Mouse (Mus musculus) hindbrain, embryonic 11.5 days (tissue): ENCODE data around the gene Olfr111. TPM values are rescaled to one million over a fixed set of nuclear protein-coding genes. Genes with fewer than 3 reads are reported as not detected.
"Not testable (repeated sequence)": the region's sequence is repeated elsewhere in the genome, so short reads cannot be mapped to it uniquely, and the experiment has no call there.

Experiments used
- ATAC-seq: fragments of 200-750 bp; cut with Nextera tagmentation; 2 replicates; pipeline ENCODE4 v1.8.0; 2017; ENCODE audit warnings: mild to moderate bottlenecking, moderate TSS enrichment, moderate library complexity; ENCODE audit not compliant: low FRiP score
- DNase-seq: peaks from one replicate; pipeline ENCODE4 v3.0.0-alpha.2; 2015; ENCODE audit warnings: low spot score
- H3K27ac ChIP-seq: fragments of 300-500 bp; sonication (generic); 2 replicates; pipeline ENCODE4 v1.5.1; 2014; ENCODE audit warnings: mild to moderate bottlenecking, low read depth, low read length
- H3K27me3 ChIP-seq: fragments of 300-500 bp; sonication (generic); 2 replicates; pipeline ENCODE4 v1.6.1; 2014; ENCODE audit warnings: mild to moderate bottlenecking, low read length, moderate library complexity, mixed read lengths; ENCODE audit not compliant: control insufficient read depth, insufficient read depth
- H3K36me3 ChIP-seq: fragments of 300-500 bp; sonication (generic); 2 replicates; pipeline ENCODE4 v1.6.1; 2014; ENCODE audit warnings: mild to moderate bottlenecking, low read length, moderate library complexity, mixed read lengths; ENCODE audit not compliant: control insufficient read depth, insufficient read depth
- H3K4me1 ChIP-seq: fragments of 300-500 bp; sonication (generic); replicated peaks from 2 replicates; pipeline ENCODE4 v1.6.1; 2014; ENCODE audit warnings: low read length, mixed read lengths; ENCODE audit not compliant: control insufficient read depth, insufficient read depth
- H3K4me2 ChIP-seq: fragments of 300-500 bp; sonication (generic); replicated peaks from 2 replicates; pipeline ENCODE4 v1.6.1; 2014; ENCODE audit warnings: mild to moderate bottlenecking, low read depth, low read length
- H3K4me3 ChIP-seq: fragments of 300-500 bp; sonication (generic); 2 replicates; pipeline ENCODE4 v1.5.1; 2014; ENCODE audit warnings: low read depth, low read length
- H3K9ac ChIP-seq: fragments of 300-500 bp; sonication (generic); 2 replicates; pipeline ENCODE4 v1.6.1; 2014; ENCODE audit warnings: low read depth, low read length
- H3K9me3 ChIP-seq: fragments of 300-500 bp; sonication (generic); 2 replicates; pipeline ENCODE4 v1.6.1; 2016; ENCODE audit warnings: low read length; ENCODE audit not compliant: control insufficient read depth
- WGBS: fragments of 180-500 bp; shearing (Covaris S2); extraction: QIAGEN DNeasy Blood & Tissue Kit; methylation state at CpG from one replicate; pipeline ENCODE4 v1.1.7; 2014; 5-methylcytosine and 5-hydroxymethylcytosine counted together
- polyA plus RNA-seq: library from polyadenylated mRNA; unstranded; fragments of >200 nt; fragmentation: Nextera tagmentation; extraction: Ambion mirVana; gene quantifications from 2 replicates; pipeline ENCODE4 v1.2.1, GENCODE M21; 2014

The Olfr111 gene
- not detected in 2 replicates for polyA plus RNA-seq

DNA sequence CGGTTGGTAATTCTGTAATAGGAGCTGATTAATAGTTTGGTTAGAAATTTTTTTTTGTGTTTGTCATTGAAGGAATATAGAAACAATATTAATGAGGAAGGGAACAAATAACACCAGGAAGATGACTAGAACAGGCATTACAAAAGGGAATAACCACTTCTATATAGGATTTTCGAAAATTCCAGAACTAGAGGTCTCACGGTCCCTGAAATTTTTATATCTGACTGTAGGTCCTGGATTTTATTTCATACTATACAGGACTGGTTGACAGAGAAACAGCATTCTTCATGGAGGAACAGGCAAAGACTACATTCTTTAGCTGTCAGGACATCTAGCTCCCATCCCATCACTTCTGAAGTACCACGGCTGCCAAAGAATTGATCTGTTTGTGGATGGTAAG, at the start of gene Olfr111:
Olfr111 (plus strand) TSS at position 301 of the 400 bp plus-strand sequence.
- H3K36me3 ChIP-seq, result no peaks in the 10 kb centered on the region
- no peaks in the 10 kb centered on the region for H3K4me1 ChIP-seq
- no peaks in the 10 kb centered on the region for H3K9me3 ChIP-seq
- no peak within 1 kb of the TSS for H3K4me2 ChIP-seq
- 92% methylated on average over 4 of the region's 4 CpGs for WGBS
- H3K27me3 ChIP-seq, result no peaks in the 10 kb centered on the region
- no peak within 1 kb of the TSS for H3K27ac ChIP-seq
- H3K9ac ChIP-seq, result no peak within 1 kb of the TSS
- ATAC-seq (no peak), DNase-seq (no peak)
- no peak within 1 kb of the TSS for H3K4me3 ChIP-seq

DNA sequence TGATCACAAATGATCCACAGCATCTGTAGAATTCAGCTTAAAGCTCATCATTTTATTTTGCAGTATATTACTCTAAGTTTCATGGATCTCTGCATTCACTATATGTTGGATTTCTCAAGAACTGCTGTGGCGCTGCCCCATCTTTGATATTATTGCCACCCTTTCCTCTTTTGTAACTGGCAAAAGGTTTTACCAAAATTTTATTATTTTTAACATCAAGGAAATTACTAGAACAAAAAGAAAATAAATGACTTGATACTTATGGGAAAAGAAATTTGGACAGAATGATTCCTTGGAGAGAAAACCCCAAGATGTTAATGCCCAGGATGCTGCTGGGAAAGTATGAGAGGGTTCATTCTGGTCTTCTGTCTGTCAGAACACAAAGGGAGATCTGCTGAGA, 49.2 kb upstream of the Olfr111 start, which contains the start of gene Olfr109:
Olfr109 (plus strand) TSS at position 301 of the 400 bp plus-strand sequence.
- WGBS, result 91% methylated on average over 1 of the region's 1 CpGs
- no peak for DNase-seq
- no peak for ATAC-seq
- no peak within 1 kb of the TSS for H3K4me3 ChIP-seq
- no peak within 1 kb of the TSS for H3K9ac ChIP-seq
- H3K4me2 ChIP-seq, result no peak within 1 kb of the TSS
- H3K27ac ChIP-seq, result no peak within 1 kb of the TSS
- no peaks in the 10 kb centered on the region for H3K36me3 ChIP-seq
- no peaks in the 10 kb centered on the region for H3K9me3 ChIP-seq
- H3K27me3 ChIP-seq, result no peaks in the 10 kb centered on the region
- H3K4me1 ChIP-seq, result no peaks in the 10 kb centered on the region

DNA sequence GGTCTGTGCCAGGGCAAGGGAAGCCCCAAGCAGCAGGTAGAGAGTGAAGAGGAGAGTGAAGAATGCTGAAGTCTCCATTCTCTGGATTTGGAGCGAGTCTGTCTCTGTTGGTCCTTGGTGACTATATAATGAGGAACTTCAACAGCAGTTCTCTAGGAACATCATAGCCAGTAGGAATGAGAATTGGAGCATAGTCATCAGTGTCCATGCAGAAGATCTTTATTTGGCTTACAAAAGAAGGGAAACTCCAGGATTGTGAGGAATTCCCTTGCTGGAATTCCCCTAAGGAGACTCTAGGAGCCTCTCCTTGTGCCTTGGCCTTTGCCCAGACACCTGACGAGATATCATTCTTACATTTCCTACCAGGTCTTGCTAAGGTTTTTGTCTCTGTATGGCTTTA, 24.4 kb upstream of the Olfr111 start, which contains the start of gene H2-M2:
H2-M2 (minus strand) TSS at position 101 of the 400 bp plus-strand sequence.
- WGBS, result 88% methylated on average over 2 of the region's 2 CpGs
- H3K4me1 ChIP-seq, result no peaks in the 10 kb centered on the region

DNA sequence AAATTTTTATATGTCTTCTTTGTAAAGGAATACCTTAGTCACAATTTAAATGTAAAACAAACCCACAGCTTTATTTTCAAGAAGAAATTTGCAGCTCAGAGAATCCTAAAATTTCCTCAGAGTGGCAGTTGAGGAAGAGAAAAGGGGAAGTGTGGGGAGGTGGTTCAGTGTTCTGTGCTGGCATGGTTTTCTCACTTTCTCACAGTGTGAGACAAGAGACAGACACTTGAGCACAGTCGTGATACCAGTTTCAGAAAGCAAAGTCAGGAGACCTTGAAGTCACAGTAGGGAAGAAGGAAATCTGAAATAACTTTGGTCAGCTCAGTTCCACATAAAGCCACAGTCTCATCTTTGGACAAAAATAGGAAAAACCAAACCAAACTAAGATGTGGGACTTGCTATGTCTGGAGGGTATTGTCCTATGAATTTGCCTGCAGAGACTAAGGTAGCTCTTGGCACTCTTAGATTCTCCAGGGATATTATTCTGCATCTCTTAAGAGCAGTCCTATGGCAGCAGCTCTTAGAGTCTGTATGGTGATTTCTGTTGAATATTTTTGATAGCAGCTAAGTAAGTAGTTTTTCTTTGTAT, 15.8 kb upstream of the Olfr111 start, which contains the start of gene Olfr110:
Olfr110 (plus strand) TSS at position 539 of the 589 bp plus-strand sequence.
- DNase-seq (no peak), ATAC-seq (no peak)
- no peak within 1 kb of the TSS for H3K9ac ChIP-seq
- H3K9me3 ChIP-seq, result no peaks in the 10 kb centered on the region
- no peak within 1 kb of the TSS for H3K4me3 ChIP-seq
- no peaks in the 10 kb centered on the region for H3K4me1 ChIP-seq
- no peak within 1 kb of the TSS for H3K27ac ChIP-seq
- WGBS, result 61% methylated on average over 1 of the region's 1 CpGs
- H3K27me3 ChIP-seq, result no peaks in the 10 kb centered on the region
- no peaks in the 10 kb centered on the region for H3K36me3 ChIP-seq
- no peak within 1 kb of the TSS for H3K4me2 ChIP-seq

More for the DNA sequence above, 24.4 kb upstream of the Olfr111 start, which contains the start of gene H2-M2:
- no peak within 1 kb of the TSS for H3K9ac ChIP-seq
- no peak for DNase-seq
- no peak within 1 kb of the TSS for H3K4me3 ChIP-seq
- no peaks in the 10 kb centered on the region for H3K27me3 ChIP-seq
- ATAC-seq, result no peak
- no peaks in the 10 kb centered on the region for H3K9me3 ChIP-seq
- H3K36me3 ChIP-seq, result no peaks in the 10 kb centered on the region
- H3K27ac ChIP-seq, result no peak within 1 kb of the TSS
- no peak within 1 kb of the TSS for H3K4me2 ChIP-seq

DNA sequence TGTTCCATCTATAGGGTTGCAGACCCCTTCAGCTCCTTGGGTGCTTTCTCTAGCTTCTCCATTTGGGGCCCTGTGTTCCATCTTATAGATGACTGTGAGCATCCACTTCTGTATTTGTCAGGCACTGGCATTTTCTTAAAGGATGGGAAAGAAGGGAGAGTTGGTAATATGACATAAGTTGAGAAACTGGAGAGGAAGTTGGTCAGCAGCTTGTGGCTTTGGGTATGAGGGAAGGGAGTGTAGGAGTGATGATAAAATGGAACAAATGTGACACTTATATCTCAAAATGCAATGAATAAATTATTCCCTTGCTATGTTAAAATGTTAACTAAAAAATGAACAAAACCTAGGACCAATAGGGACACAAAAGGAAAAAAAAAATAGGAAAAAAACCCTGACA, 16.8 kb downstream of the Olfr111 start:
- H3K27ac ChIP-seq, DNase-seq: not testable (repeated sequence)

DNA sequence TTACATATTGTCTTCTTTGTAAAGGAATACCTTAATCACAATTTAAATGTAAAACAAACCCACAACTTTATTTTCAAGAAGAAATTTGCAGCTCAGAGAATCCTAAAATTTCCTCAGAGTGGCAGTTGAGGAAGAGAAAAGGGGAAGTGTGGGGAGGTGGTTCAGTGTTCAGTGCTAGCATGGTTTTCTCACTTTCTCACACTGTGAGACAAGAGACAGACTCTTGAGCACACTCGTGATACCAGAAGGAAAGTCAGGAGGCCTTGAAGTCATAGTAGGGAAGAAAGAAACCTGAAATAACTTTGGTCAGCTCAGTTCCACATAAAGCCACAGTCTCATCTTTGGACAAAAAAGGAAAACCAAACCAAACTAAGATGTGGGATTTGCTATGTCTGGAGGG, 17.6 kb downstream of the Olfr111 start:
- H3K4me1 ChIP-seq, H3K36me3 ChIP-seq, H3K27me3 ChIP-seq, H3K27ac ChIP-seq, ATAC-seq, H3K4me3 ChIP-seq, DNase-seq, H3K9me3 ChIP-seq, H3K9ac ChIP-seq, H3K4me2 ChIP-seq: not testable (repeated sequence)
- 80% methylated on average over 1 of the region's 1 CpGs for WGBS

More for the DNA sequence above, 16.8 kb downstream of the Olfr111 start:
- H3K36me3 ChIP-seq, H3K4me2 ChIP-seq, H3K27me3 ChIP-seq, H3K9ac ChIP-seq, H3K9me3 ChIP-seq, ATAC-seq, H3K4me3 ChIP-seq, H3K4me1 ChIP-seq: not testable (repeated sequence)

DNA sequence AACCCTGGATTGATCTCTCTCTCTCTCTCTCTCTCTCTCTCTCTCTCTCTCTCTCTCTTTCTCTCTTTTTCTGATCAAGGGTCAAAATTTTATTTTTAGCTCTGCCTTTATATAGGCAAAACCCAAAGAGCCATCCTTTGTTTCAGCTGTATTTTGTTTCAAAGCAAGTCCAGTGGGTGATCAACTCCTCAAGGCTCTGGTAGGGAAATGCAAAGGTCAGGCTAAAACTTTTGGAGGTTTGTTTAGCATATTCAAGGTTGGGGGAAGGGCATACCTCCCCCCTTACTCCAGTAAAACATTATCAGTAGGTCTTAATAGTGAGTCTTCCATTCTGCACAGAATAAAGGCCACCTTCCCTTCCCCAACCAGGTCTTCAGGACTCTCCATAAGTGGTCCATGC, 27.3 kb downstream of the Olfr111 start:
- no peak overlapping the region for H3K4me3 ChIP-seq
- ATAC-seq, result no peak
- H3K27me3 ChIP-seq, result no peaks in the 10 kb centered on the region
- H3K27ac ChIP-seq, result no peak overlapping the region
- H3K9me3 ChIP-seq, result no peaks in the 10 kb centered on the region
- no peak for DNase-seq
- no peak overlapping the region for H3K4me2 ChIP-seq
- no peaks in the 10 kb centered on the region for H3K36me3 ChIP-seq
- H3K9ac ChIP-seq, result no peak overlapping the region
- H3K4me1 ChIP-seq, result no peaks in the 10 kb centered on the region

DNA sequence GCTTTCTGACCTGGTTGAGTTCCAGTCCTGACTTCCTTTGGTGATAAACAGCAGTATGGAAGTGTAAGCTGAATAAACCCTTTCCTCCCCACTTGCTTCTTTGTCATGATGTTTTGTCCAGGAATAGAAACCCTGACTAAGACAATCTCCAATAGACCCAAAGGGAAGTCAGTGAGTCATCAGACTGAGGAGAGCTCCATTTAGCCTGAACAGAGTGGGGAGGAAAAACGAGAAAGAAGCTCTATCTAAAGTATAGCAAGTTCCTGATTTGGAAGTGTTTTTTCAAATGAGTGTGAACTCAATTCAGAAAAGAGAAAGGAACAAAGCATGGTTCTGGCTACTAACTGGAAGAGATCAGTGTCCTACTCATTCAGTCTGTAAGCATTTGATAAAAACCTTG, 30.6 kb downstream of the Olfr111 start:
- H3K4me3 ChIP-seq, H3K27me3 ChIP-seq, H3K27ac ChIP-seq, H3K9ac ChIP-seq, ATAC-seq, H3K36me3 ChIP-seq, H3K4me1 ChIP-seq, H3K4me2 ChIP-seq, DNase-seq, H3K9me3 ChIP-seq: not testable (repeated sequence)
- WGBS, result 74% methylated on average over 1 of the region's 1 CpGs

DNA sequence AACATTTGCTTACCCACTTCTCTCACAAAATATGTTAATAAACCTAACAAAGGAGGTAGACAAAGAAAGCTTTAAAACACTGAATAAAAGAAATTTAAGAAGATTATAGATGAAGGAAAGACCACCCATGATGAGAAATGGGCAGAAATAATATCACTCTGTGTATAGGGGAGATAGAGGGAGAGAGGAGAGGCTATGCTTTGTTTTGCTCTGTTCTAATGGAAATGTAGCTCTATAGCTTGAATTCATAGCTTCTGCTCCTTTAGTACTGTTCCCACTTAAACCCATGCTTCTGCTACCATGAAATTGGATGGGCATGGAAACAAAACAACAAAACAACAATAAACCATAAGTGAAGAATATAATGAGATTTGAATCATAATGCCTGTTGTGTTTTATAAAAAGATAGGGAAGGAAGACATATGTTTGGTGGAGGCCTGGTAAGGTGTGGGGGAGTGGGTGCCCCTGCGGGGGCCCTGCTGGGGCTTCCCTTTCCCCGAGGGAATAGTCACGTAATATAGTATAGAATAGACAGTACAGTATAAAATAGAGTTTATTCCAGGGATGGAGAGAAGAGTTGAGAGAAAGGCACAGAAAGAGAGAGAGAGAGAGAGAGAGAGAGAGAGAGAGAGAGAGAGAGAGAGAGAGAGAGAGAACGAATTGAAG, 33.8 kb downstream of the Olfr111 start:
- WGBS, result 77% methylated on average over 3 of the region's 4 CpGs
- Histone ChIP-seq H3K27ac (no peak overlapping the region), H3K4me1 (no peaks in the 10 kb centered on the region), H3K9ac (no peak overlapping the region), H3K9me3 (no peaks in the 10 kb centered on the region), H3K4me3 (no peak overlapping the region), H3K4me2 (no peak overlapping the region), H3K27me3 (no peaks in the 10 kb centered on the region), H3K36me3 (no peaks in the 10 kb centered on the region)
- DNase-seq (no peak), ATAC-seq (no peak)
